Mouse (Mus musculus) CH12.LX (cell line): ENCODE data around the gene Rora.

Experiments used
- CHD1 ChIP-seq: IDR thresholded peaks from 2 replicates; pipeline ENCODE4 v1.6.1; 2012; ENCODE audit warnings: low read depth, low read length, improper control_type of control experiment, inconsistent platforms
- EP300 ChIP-seq: IDR thresholded peaks from 2 replicates; pipeline ENCODE4 v1.6.1; 2011; ENCODE audit warnings: low read length, improper control_type of control experiment
- JUN ChIP-seq: IDR thresholded peaks from 2 replicates; pipeline ENCODE4 v1.6.1; 2011; ENCODE audit warnings: low read depth, mild to moderate bottlenecking, low read length, improper control_type of control experiment, moderate library complexity; ENCODE audit not compliant: insufficient read depth
- JUND ChIP-seq: conservative IDR thresholded peaks from 2 replicates; pipeline ENCODE4 v1.6.1; 2011; ENCODE audit warnings: low read depth, low read length, improper control_type of control experiment
- MAX ChIP-seq: IDR thresholded peaks from 2 replicates; pipeline ENCODE4 v1.6.1; 2011; ENCODE audit warnings: low read length, improper control_type of control experiment

DNA sequence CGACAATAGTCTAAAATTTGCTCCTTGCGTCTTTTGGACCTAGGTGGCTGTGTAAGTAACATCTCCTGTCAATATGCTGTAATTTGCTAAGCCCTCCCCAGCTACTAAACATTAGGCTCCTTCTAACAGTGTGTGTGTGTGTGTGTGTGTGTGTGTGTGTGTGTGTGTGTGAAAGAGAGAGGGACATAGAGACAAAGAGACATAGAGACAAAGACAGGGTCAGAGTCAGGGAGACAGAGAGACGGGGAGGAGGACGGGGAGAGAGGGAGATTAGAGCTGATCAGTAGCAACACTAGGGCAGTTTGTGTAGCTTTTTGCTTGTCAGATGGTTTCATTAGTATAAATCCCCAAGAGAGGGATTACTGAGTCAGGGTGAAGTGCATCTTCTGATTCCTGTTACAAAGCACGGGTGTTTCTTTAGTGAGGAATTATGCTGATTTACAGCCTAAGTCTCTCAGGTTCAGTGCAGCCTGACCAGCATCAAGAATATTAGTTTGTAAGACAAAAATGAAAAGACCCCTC is 437.2 kb downstream of the Rora start:
- TF ChIP-seq JUND = no peak
- no peak for TF ChIP-seq EP300
- TF ChIP-seq CHD1 = no peak
- TF ChIP-seq MAX = no peak
- no peak for TF ChIP-seq JUN
